Mouse (Mus musculus) cerebellum, adult 2 months (tissue): ENCODE measurements at regions not wholly inside any gene's neighbourhood (a gene's known extent, or its start where the extent isn't known, plus 50 kb on each side); places are given as distances from the start of the nearest gene placed in this dataset.

ENCODE experiments used
- CTCF ChIP-seq: fragments of 200-500 bp; IDR thresholded peaks from 2 replicates; pipeline ENCODE4 v1.5.1; 2011; ENCODE audit warnings: low read depth, mild to moderate bottlenecking, control low read depth, low read length, moderate library complexity, borderline replicate concordance; ENCODE audit not compliant: insufficient read depth
- POLR2A ChIP-seq: fragments of 200-500 bp; IDR thresholded peaks from 2 replicates; pipeline ENCODE4 v1.6.1; 2011; ENCODE audit warnings: low read length, control low read depth, borderline replicate concordance; ENCODE audit not compliant: insufficient read depth

GRCm38 (mm10) chr4:64260473-64260872 lies 213.7 kb upstream of the Tnc start:
- TF ChIP-seq CTCF = no peak
- TF ChIP-seq POLR2A = no peak
